Mouse (Mus musculus): Measurements from ENCODE around the gene Hba-a2.
"Not testable (repeated sequence)": the region's sequence is repeated elsewhere in the genome, so short reads cannot be mapped to it uniquely, and the experiment has no call there.

Hba-a2 gene

GRCm38 (mm10) chr11:32296203-32296602 lies at the start of gene Hba-a2:
Gene Hba-a2 (plus strand): TSS chr11:32296489.
- CTCF ChIA-PET, result not testable (repeated sequence)

- CTCF ChIA-PET, result no interaction called here
Observed at GRCm38 (mm10) chr11:32247068-32247467, 49.2 kb upstream of the Hba-a2 start.

GRCm38 (mm10) chr11:32248350-32248749 lies 47.9 kb upstream of the Hba-a2 start:
- CTCF ChIA-PET, result no interaction called here

- CTCF ChIA-PET, result no interaction called here
Observed at GRCm38 (mm10) chr11:32250880-32251763, 45.2 kb upstream of the Hba-a2 start.

GRCm38 (mm10) chr11:32253121-32253520 lies 43.2 kb upstream of the Hba-a2 start:
- CTCF ChIA-PET, result interaction anchor here (0.6 kb wide), 1 partner anchor 92 kb away, joined by 3 read pairs; no protein-coding TSS in a partner anchor

- CTCF ChIA-PET, result no interaction called here
Observed at GRCm38 (mm10) chr11:32256146-32256545, 40.1 kb upstream of the Hba-a2 start.

- CTCF ChIA-PET, result no interaction called here
Observed at GRCm38 (mm10) chr11:32256566-32256965, 39.7 kb upstream of the Hba-a2 start.

- CTCF ChIA-PET, result interaction anchor here (1.0 kb wide), 1 partner anchor 15 kb away, joined by 3 read pairs; no protein-coding TSS in a partner anchor
Observed at GRCm38 (mm10) chr11:32262674-32263415, 33.4 kb upstream of the Hba-a2 start.

- CTCF ChIA-PET, result no interaction called here
Observed at GRCm38 (mm10) chr11:32265117-32265738, 31.1 kb upstream of the Hba-a2 start.

- CTCF ChIA-PET, result no interaction called here
Observed at GRCm38 (mm10) chr11:32266194-32266593, 30.1 kb upstream of the Hba-a2 start.

- CTCF ChIA-PET, result no interaction called here
Observed at GRCm38 (mm10) chr11:32266776-32267175, 29.5 kb upstream of the Hba-a2 start.

GRCm38 (mm10) chr11:32267188-32267884 lies 29.0 kb upstream of the Hba-a2 start, which contains the start of gene Nprl3:
Gene Nprl3 (minus strand): TSS chr11:32267707.
- CTCF ChIA-PET, result no interaction called here

- CTCF ChIA-PET, result interaction anchor here (0.6 kb wide), 1 partner anchor 319 kb away, joined by 3 read pairs; no protein-coding TSS in a partner anchor
Observed at GRCm38 (mm10) chr11:32267964-32268363, 28.3 kb upstream of the Hba-a2 start.

- CTCF ChIA-PET, result no interaction called here
Observed at GRCm38 (mm10) chr11:32268952-32269351, 27.3 kb upstream of the Hba-a2 start.

- CTCF ChIA-PET, result no interaction called here
Observed at GRCm38 (mm10) chr11:32271178-32271577, 25.1 kb upstream of the Hba-a2 start.

- CTCF ChIA-PET, result no interaction called here
Observed at GRCm38 (mm10) chr11:32276347-32276746, 19.9 kb upstream of the Hba-a2 start, which contains the start of gene Hba-x. Gene Hba-x (plus strand): TSS chr11:32276400.

GRCm38 (mm10) chr11:32277736-32278457 lies 18.4 kb upstream of the Hba-a2 start:
- CTCF ChIA-PET, result interaction anchor here (1.1 kb wide), 1 partner anchor 95 kb away, joined by 4 read pairs; no protein-coding TSS in a partner anchor

GRCm38 (mm10) chr11:32278458-32278957 lies 17.8 kb upstream of the Hba-a2 start:
- CTCF ChIA-PET, result interaction anchor here (1.1 kb wide), 1 partner anchor 96 kb away, joined by 4 read pairs; no protein-coding TSS in a partner anchor

GRCm38 (mm10) chr11:32280646-32281045 lies 15.6 kb upstream of the Hba-a2 start:
- CTCF ChIA-PET, result no interaction called here

GRCm38 (mm10) chr11:32281416-32282144 lies 14.7 kb upstream of the Hba-a2 start:
- CTCF ChIA-PET, result no interaction called here

All from spleen, embryonic (tissue).